In genomic region chr7:69493062-69493930, GRCm38 (mm10) we compare ENCODE assay signal across 8 mouse cellular contexts.
DNase-seq lines count a peak whose midpoint lies in the region; ATAC-seq and TF ChIP-seq lines count a peak whose summit lies in the region.

No protein-coding gene starts in this region.

- H3K9me3 ChIP-seq in heart, postnatal 0 days (replicated peaks; ENCODE audit: control insufficient read depth, low read length) = no peaks in the 10 kb centered on the region
- no peaks in the 10 kb centered on the region for H3K9me3 ChIP-seq in embryonic facial prominence, embryonic 12.5 days

- H3K27me3 ChIP-seq in heart, postnatal 0 days (ENCODE audit: control insufficient read depth, insufficient read depth, low read length) = no peaks in the 10 kb centered on the region
- no peaks in the 10 kb centered on the region for H3K27me3 ChIP-seq in embryonic facial prominence, embryonic 12.5 days

- 49% methylated on average over 18 of the region's 18 CpGs for WGBS in heart, postnatal 0 days
- WGBS in embryonic facial prominence, embryonic 12.5 days = 46% methylated on average over 18 of the region's 18 CpGs

- H3K4me3 ChIP-seq in heart, postnatal 0 days (ENCODE audit: low read depth, low read length) = peak overlapping the region; percentile 11; the same call in 1 of the 2 replicates
- H3K4me3 ChIP-seq in embryonic facial prominence, embryonic 12.5 days = no peak overlapping the region

- H3K4me2 ChIP-seq in heart, postnatal 0 days (ENCODE audit: low read depth, low read length) = peak overlapping the region; percentile 47
- H3K4me2 ChIP-seq in embryonic facial prominence, embryonic 12.5 days (replicated peaks) = peak overlapping the region; percentile 30

- H3K27ac ChIP-seq in heart, postnatal 0 days (ENCODE audit: low read depth) = no peak overlapping the region
- no peak overlapping the region for H3K27ac ChIP-seq in embryonic facial prominence, embryonic 12.5 days

- no peak for TF ChIP-seq EP300 in heart, postnatal 0 days (IDR thresholded peaks at IDR 0.05; ENCODE audit: low read depth)

- no peak overlapping the region for H3K9ac ChIP-seq in heart, postnatal 0 days (replicated peaks; ENCODE audit: low read depth, low read length)
- H3K9ac ChIP-seq in embryonic facial prominence, embryonic 12.5 days = no peak overlapping the region

- no peak for DNase-seq in heart, postnatal 0 days (ENCODE audit: low spot score)
- no peak for DNase-seq in heart, adult 8-10 months (ENCODE audit: low spot score)
- DNase-seq in 3134 (ENCODE audit: extremely low read depth, insufficient read length, low spot score) = peak; percentile 36
- DNase-seq in kidney, postnatal 4 days = peak; percentile 8 to 15
- no peak for DNase-seq in lung, adult 18-20 months
- no peak for DNase-seq in c-Kit-positive CD71-positive TER-119-positive erythroid progenitor cells, embryonic 14.5 days (ENCODE audit: low spot score)

- H3K36me3 ChIP-seq in heart, postnatal 0 days (replicated peaks; ENCODE audit: control insufficient read depth, insufficient read depth, low read length) = no peaks in the 10 kb centered on the region
- no peaks in the 10 kb centered on the region for H3K36me3 ChIP-seq in embryonic facial prominence, embryonic 12.5 days

- TF ChIP-seq CTCF in heart, postnatal 0 days (IDR thresholded peaks at IDR 0.05; ENCODE audit: low read depth) = no peak

- H3K4me1 ChIP-seq in heart, postnatal 0 days (ENCODE audit: control insufficient read depth, insufficient read depth) = no peaks in the 10 kb centered on the region
- peaks cover 5% of the 10 kb centered on the region; the same call in 1 of the 2 replicates for H3K4me1 ChIP-seq in embryonic facial prominence, embryonic 12.5 days

- no peak for ATAC-seq in heart, postnatal 0 days (ENCODE audit: insufficient read depth, low read depth)
- no peak for ATAC-seq in embryonic facial prominence, embryonic 12.5 days (ENCODE audit: insufficient number of reproducible peaks, insufficient read depth, low FRiP score, low TSS enrichment)
- no peak for ATAC-seq in megakaryocyte, adult 5-6 weeks (ENCODE audit: poor library complexity, severe bottlenecking)

Comparison
In these comparisons a context has a peak if more than half of its experiments do, and no peak if none do; other contexts are left out.
1. DNase-seq: peak in 3134 (single experiment) and kidney, postnatal 4 days (2 of 2); none in heart, postnatal 0 days (single experiment), heart, adult 8-10 months (single experiment), lung, adult 18-20 months (0 of 2) and c-Kit-positive CD71-positive TER-119-positive erythroid progenitor cells, embryonic 14.5 days (single experiment).